Mouse (Mus musculus): ENCODE results near the gene Cdc16. TPM values are rescaled to one million over a fixed set of nuclear protein-coding genes. Genes with fewer than 3 reads are reported as not detected.

The Cdc16 gene
- polyA plus RNA-seq, 1 experiment from 2014 or later, result 224 TPM

- H3K9me3 ChIP-seq, result no peaks in the 10 kb centered on the region
- ATAC-seq (ENCODE audit: low FRiP score, low read depth), result peak; percentile 77
- peak overlapping the region; percentile 67 for H3K27ac ChIP-seq (replicated peaks)
- H3K4me2 ChIP-seq (replicated peaks), result peak overlapping the region; percentile 89
- no peaks in the 10 kb centered on the region for H3K27me3 ChIP-seq
- WGBS, result 1% methylated on average over 38 of the region's 38 CpGs
- H3K4me1 ChIP-seq, result peaks cover 18% of the 10 kb centered on the region
- H3K36me3 ChIP-seq, result peaks cover 28% of the 10 kb centered on the region
- H3K9ac ChIP-seq (replicated peaks), result peak overlapping the region; percentile 95
- peak overlapping the region; percentile 99 for H3K4me3 ChIP-seq
Observed at GRCm38 (mm10) chr8:13757805-13758727, 590 bp downstream of the Cdc16 start.

GRCm38 (mm10) chr8:13769206-13769605 is 11.7 kb downstream of the Cdc16 start:
- Histone ChIP-seq H3K4me2 (replicated peaks) (no peak overlapping the region), H3K4me3 (no peak overlapping the region), H3K9me3 (no peaks in the 10 kb centered on the region), H3K4me1 (no peaks in the 10 kb centered on the region), H3K9ac (replicated peaks) (no peak overlapping the region), H3K36me3 (peaks cover 87% of the 10 kb centered on the region), H3K27me3 (no peaks in the 10 kb centered on the region), H3K27ac (replicated peaks) (no peak overlapping the region)
- 91% methylated on average over 11 of the region's 11 CpGs for WGBS
- ATAC-seq (ENCODE audit: low FRiP score, low read depth), result no peak

GRCm38 (mm10) chr8:13780536-13780935 is 23.1 kb downstream of the Cdc16 start:
- ATAC-seq (ENCODE audit: low FRiP score, low read depth), result no peak
- H3K27me3 ChIP-seq, result no peaks in the 10 kb centered on the region
- H3K36me3 ChIP-seq, result peaks cover 61% of the 10 kb centered on the region
- 90% methylated on average over 3 of the region's 3 CpGs for WGBS
- H3K4me1 ChIP-seq, result peaks cover 9% of the 10 kb centered on the region
- H3K27ac ChIP-seq (replicated peaks), result no peak overlapping the region
- no peak overlapping the region for H3K9ac ChIP-seq (replicated peaks)
- H3K4me2 ChIP-seq (replicated peaks), result no peak overlapping the region
- H3K9me3 ChIP-seq, result no peaks in the 10 kb centered on the region
- no peak overlapping the region for H3K4me3 ChIP-seq

- peak within 1 kb of the TSS; percentile 98 for H3K27ac ChIP-seq (replicated peaks)
- peak within 1 kb of the TSS; percentile 67 for H3K4me3 ChIP-seq
- H3K27me3 ChIP-seq, result no peaks in the 10 kb centered on the region
- WGBS, result under 1% methylated on average over 47 of the region's 47 CpGs
- H3K36me3 ChIP-seq, result peaks cover 29% of the 10 kb centered on the region
- peak within 1 kb of the TSS; percentile 83 for H3K9ac ChIP-seq (replicated peaks)
- peak; percentile 94 for ATAC-seq (ENCODE audit: low FRiP score, low read depth)
- H3K4me1 ChIP-seq, result peaks cover 16% of the 10 kb centered on the region
- H3K9me3 ChIP-seq, result no peaks in the 10 kb centered on the region
- H3K4me2 ChIP-seq (replicated peaks), result peak within 1 kb of the TSS; percentile 70
Observed at GRCm38 (mm10) chr8:13785250-13785763, 27.8 kb downstream of the Cdc16 start, which contains the start of gene Upf3a. Upf3a (plus strand) TSS chr8:13785615.

- Histone ChIP-seq H3K27ac (replicated peaks) (peak overlapping the region; percentile 98), H3K4me2 (replicated peaks) (peak overlapping the region; percentile 70), H3K9ac (replicated peaks) (peak overlapping the region; percentile 83), H3K27me3 (no peaks in the 10 kb centered on the region), H3K36me3 (peaks cover 24% of the 10 kb centered on the region), H3K4me3 (peak overlapping the region; percentile 67), H3K4me1 (peaks cover 16% of the 10 kb centered on the region), H3K9me3 (no peaks in the 10 kb centered on the region)
- peak; percentile 95 for ATAC-seq (ENCODE audit: low FRiP score, low read depth)
- WGBS, result under 1% methylated on average over 45 of the region's 47 CpGs
Observed at GRCm38 (mm10) chr8:13785764-13786299, 28.4 kb downstream of the Cdc16 start.

GRCm38 (mm10) chr8:13789606-13790005 is 32.1 kb downstream of the Cdc16 start:
- Histone ChIP-seq H3K4me3 (no peak overlapping the region), H3K4me1 (peaks cover 12% of the 10 kb centered on the region), H3K36me3 (peaks cover 33% of the 10 kb centered on the region), H3K9ac (replicated peaks) (no peak overlapping the region), H3K4me2 (replicated peaks) (no peak overlapping the region), H3K27me3 (no peaks in the 10 kb centered on the region), H3K9me3 (no peaks in the 10 kb centered on the region), H3K27ac (replicated peaks) (no peak overlapping the region)
- WGBS, result 96% methylated on average over 8 of the region's 8 CpGs
- no peak for ATAC-seq (ENCODE audit: low FRiP score, low read depth)

GRCm38 (mm10) chr8:13793097-13793745 is 35.7 kb downstream of the Cdc16 start:
- Histone ChIP-seq H3K4me3 (no peak overlapping the region), H3K4me2 (replicated peaks) (no peak overlapping the region), H3K9me3 (no peaks in the 10 kb centered on the region), H3K9ac (replicated peaks) (no peak overlapping the region), H3K27me3 (no peaks in the 10 kb centered on the region), H3K4me1 (no peaks in the 10 kb centered on the region), H3K27ac (replicated peaks) (no peak overlapping the region), H3K36me3 (peaks cover 62% of the 10 kb centered on the region)
- ATAC-seq (ENCODE audit: low FRiP score, low read depth), result no peak
- WGBS, result 96% methylated on average over 8 of the region's 8 CpGs

GRCm38 (mm10) chr8:13793746-13794101 is 36.2 kb downstream of the Cdc16 start:
- Histone ChIP-seq H3K27me3 (no peaks in the 10 kb centered on the region), H3K4me2 (replicated peaks) (no peak overlapping the region), H3K27ac (replicated peaks) (no peak overlapping the region), H3K9me3 (no peaks in the 10 kb centered on the region), H3K36me3 (peaks cover 62% of the 10 kb centered on the region), H3K4me1 (no peaks in the 10 kb centered on the region), H3K9ac (replicated peaks) (no peak overlapping the region), H3K4me3 (no peak overlapping the region)
- no peak for ATAC-seq (ENCODE audit: low FRiP score, low read depth)
- WGBS, result 96% methylated on average over 11 of the region's 11 CpGs

- Histone ChIP-seq H3K4me3 (no peak overlapping the region), H3K27me3 (peaks cover 3% of the 10 kb centered on the region; the same call in 1 of the 2 replicates), H3K4me1 (peaks cover 3% of the 10 kb centered on the region; the same call in 1 of the 2 replicates), H3K4me2 (replicated peaks) (no peak overlapping the region), H3K27ac (replicated peaks) (no peak overlapping the region), H3K36me3 (peaks cover 59% of the 10 kb centered on the region), H3K9me3 (no peaks in the 10 kb centered on the region), H3K9ac (replicated peaks) (no peak overlapping the region)
- no peak for ATAC-seq (ENCODE audit: low FRiP score, low read depth)
- WGBS, result 96% methylated on average over 5 of the region's 5 CpGs
Observed at GRCm38 (mm10) chr8:13797676-13798075, 40.2 kb downstream of the Cdc16 start.

- WGBS, result 93% methylated on average over 5 of the region's 5 CpGs
- ATAC-seq (ENCODE audit: low FRiP score, low read depth), result no peak
- Histone ChIP-seq H3K9ac (replicated peaks) (no peak overlapping the region), H3K27me3 (peaks cover 9% of the 10 kb centered on the region; the same call in 1 of the 2 replicates), H3K4me3 (no peak overlapping the region), H3K27ac (replicated peaks) (no peak overlapping the region), H3K9me3 (no peaks in the 10 kb centered on the region), H3K4me1 (peaks cover 3% of the 10 kb centered on the region; the same call in 1 of the 2 replicates), H3K36me3 (peaks cover 41% of the 10 kb centered on the region), H3K4me2 (replicated peaks) (no peak overlapping the region)
Observed at GRCm38 (mm10) chr8:13799566-13799965, 42.1 kb downstream of the Cdc16 start.

- H3K4me2 ChIP-seq (replicated peaks), result no peak overlapping the region
- ATAC-seq (ENCODE audit: low FRiP score, low read depth), result no peak
- 80% methylated on average over 7 of the region's 7 CpGs for WGBS
Observed at GRCm38 (mm10) chr8:13828598-13829172, 71.2 kb downstream of the Cdc16 start.

More at GRCm38 (mm10) chr8:13828598-13829172, 71.2 kb downstream of the Cdc16 start:
- Histone ChIP-seq H3K36me3 (no peaks in the 10 kb centered on the region), H3K4me3 (no peak overlapping the region), H3K4me1 (no peaks in the 10 kb centered on the region), H3K27ac (replicated peaks) (no peak overlapping the region), H3K9me3 (no peaks in the 10 kb centered on the region), H3K27me3 (no peaks in the 10 kb centered on the region), H3K9ac (replicated peaks) (no peak overlapping the region)

All from midbrain, embryonic 12.5 days (tissue).